Mouse (Mus musculus) lung, adult 2 months (tissue): ENCODE data around the gene Gm9780.
"Not testable (repeated sequence)": the region's sequence is repeated elsewhere in the genome, so short reads cannot be mapped to it uniquely, and the experiment has no call there.

Source experiments
- CTCF ChIP-seq: fragments of 200-500 bp; IDR thresholded peaks from 2 replicates; pipeline ENCODE4 v1.5.1; 2011; ENCODE audit warnings: mild to moderate bottlenecking, low read length, control low read depth; ENCODE audit not compliant: insufficient read depth
- POLR2A ChIP-seq: fragments of 200-500 bp; IDR thresholded peaks from 2 replicates; pipeline ENCODE4 v1.6.1; 2011; ENCODE audit warnings: low read depth, mild to moderate bottlenecking, control low read depth, low read length, borderline replicate concordance; ENCODE audit errors: extremely low read depth

DNA sequence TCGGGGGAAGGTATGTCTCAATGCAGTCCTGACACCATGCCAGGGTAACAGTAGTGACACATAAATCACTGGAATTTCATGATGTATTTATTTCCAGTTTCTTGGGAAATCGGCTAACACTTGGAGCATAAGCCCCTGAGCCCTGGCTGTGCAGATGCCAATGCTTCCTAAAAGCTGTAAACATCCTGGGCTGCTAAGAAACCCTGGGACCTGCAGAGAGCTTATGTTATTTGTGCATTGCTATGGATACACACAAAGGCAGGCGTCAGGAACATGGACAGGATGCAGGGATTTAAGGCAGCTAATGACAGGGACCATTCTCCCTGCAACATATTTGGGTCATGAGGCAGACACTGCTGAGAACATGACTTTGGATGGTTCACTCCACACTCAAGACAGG is 15.7 kb upstream of the Gm9780 start:
- TF ChIP-seq CTCF, POLR2A: not testable (repeated sequence)
